Mouse (Mus musculus) spleen, adult 2 months (tissue): Measurements from ENCODE around the gene Gm12185.
A peak's percentile ranks its signal among the peaks of the same experiment; 100 is the strongest.

Experiments used
- CTCF ChIP-seq: fragments of 200-500 bp; IDR thresholded peaks from 2 replicates; pipeline ENCODE4 v1.5.1; 2011; ENCODE audit warnings: mild to moderate bottlenecking, inconsistent platforms; ENCODE audit not compliant: insufficient read depth, insufficient read length, insufficient replicate concordance; ENCODE audit errors: extremely low read depth
- POLR2A ChIP-seq: fragments of 200-500 bp; IDR thresholded peaks from 2 replicates; pipeline ENCODE4 v1.6.1; 2011; ENCODE audit warnings: low read depth, low read length, inconsistent platforms

DNA sequence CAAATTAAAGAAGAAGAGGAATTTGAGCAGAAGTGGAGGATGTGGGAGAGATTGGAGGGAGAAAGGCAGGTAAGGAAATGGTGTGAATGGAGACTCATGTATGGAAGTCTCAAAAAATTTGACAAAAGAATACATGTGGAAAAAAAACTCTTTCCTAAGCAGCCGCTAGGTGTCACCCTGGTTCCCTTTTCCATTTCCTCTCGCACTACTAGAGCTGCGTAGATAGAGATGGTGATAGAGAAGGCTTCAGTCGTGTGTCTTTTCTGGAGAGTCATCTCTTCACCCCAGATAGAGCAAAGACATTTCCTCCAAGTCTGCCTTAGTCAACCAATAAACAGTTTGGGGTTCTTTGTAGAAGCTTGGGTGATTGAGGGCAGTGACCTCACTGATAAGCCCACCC is 117.6 kb downstream of the Gm12185 start:
- TF ChIP-seq POLR2A (no peak), CTCF (peak; percentile 43; the same call in 1 of the 2 replicates)
